Mouse (Mus musculus) cerebellum, postnatal 4 days (tissue): Measurements from ENCODE around the gene Tmem106c.

Experiments used
- DNase-seq, 2 experiments: peaks; one replicate each; pipeline ENCODE4 v3.0.0; 2022; ENCODE audit warnings: low spot score in 2 of 2, mixed read lengths in 1 of 2

Gene Tmem106c

GRCm38 (mm10) chr15:97999546-97999945 lies 35.5 kb downstream of the Tmem106c start:
- no peak for DNase-seq

DNA sequence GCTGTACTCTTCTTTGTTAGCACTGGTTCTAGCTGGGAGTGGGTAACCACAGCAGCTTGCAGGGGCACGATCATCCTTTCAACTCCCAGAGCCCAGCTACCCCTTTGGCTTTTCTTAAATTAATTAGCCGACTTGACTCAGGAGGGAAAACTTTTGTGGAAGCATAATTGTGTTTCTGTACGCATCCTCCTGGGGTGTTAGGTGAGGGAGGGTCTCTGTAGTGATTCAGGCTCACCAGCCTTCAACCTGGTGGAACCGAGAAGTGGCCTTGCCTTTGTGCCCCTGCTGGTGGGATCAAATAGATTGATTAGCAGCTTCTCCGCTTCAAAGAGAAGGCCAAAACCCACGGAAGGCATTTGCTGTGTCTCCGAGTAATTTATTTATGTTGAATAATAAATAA lies 36.0 kb downstream of the Tmem106c start:
- DNase-seq: no peak

DNA sequence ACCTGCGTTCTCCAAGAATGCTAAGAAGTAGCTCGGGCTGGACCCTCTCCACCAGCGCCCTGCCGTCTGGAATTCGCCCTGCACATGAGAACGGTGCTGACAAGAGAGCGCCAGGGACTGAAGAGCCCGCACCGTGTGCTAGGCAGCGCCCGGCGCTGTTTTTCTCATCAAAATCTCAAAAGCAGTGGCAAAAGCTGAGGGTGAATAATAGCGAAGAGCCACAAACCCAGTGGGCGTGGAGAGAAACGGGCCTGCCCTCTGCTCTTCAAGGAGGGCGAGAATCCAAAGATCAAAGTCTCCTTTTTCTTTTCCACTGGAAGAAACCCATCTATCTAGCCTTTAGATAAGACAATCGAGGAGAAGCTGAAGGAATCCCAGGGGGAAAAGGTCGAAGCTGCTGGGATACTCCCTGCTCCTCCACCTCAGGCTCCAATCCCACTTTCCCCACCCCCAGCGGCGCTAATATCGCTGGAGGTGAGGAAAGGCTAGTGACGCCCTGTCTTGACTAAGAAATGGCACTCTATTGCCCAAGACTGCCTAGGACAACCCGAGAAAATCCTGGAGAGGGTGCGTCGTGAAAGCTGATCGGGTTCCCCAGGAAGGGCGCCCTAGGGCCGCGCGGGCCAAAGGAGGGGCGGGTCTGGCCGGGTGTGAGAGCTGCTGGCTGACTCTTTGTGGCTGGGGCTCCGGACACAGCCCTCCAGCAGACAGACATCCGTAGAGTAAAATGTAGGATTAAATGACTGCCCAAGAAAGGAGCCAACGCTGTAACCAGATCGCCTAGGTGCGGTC lies 37.5 kb downstream of the Tmem106c start:
- no peak for DNase-seq

- no peak for DNase-seq
These were observed 38.4 kb downstream of the Tmem106c start for GRCm38 (mm10) chr15:98002113-98002990.

- no peak for DNase-seq
These were observed 39.2 kb downstream of the Tmem106c start for GRCm38 (mm10) chr15:98002991-98003821.

DNA sequence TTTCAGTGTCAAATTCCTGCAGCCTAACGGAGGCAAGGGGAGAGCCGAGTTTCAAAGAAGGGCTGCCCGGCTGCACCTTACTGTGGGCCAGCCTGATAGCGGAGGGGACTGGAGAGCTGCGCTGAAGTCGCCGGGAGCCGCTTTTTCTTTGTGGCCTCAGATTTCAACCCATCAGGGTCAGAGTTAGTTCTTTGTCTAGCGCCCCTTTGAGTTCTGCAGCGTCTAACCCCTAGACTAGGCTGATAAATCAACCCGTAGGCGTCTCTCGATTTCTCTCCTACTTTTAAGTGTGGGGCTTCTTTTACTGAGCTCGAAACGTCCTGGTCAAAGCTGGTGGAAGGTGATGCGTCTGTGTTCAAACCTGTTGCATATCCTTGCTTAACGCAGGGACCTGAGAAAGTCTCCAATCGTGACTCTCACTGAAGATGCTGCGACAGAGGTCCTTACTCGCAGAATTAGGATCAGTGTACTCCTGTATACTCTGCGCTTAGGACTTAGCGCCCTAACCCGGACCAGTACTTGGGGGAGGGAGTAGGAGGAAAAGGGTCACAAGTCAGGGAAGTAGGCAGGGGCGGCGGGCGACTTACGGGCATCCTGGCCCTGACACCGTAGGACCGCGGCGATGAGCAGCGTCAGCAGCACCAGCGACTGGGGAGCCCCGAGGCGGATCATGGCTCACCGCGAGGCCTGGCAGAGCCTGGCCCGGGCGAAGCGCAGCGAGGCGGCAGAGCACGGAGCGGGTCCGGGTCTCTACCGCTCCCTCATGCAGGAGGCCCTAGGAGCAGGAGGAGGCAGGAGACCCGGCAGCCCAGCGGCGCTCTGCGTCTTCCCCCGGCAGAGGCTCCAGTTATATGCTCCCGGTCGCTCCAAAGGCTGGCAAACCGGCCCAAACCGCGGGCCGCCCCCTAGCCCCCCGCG lies 40.1 kb downstream of the Tmem106c start, which contains the start of gene Col2a1:
Gene Col2a1 (minus strand): TSS at position 874 of the 918 bp plus-strand sequence.
- DNase-seq: peak in 1 of 2 experiments; percentile 36

GRCm38 (mm10) chr15:98004740-98005159 lies 40.8 kb downstream of the Tmem106c start:
- DNase-seq: no peak

DNA sequence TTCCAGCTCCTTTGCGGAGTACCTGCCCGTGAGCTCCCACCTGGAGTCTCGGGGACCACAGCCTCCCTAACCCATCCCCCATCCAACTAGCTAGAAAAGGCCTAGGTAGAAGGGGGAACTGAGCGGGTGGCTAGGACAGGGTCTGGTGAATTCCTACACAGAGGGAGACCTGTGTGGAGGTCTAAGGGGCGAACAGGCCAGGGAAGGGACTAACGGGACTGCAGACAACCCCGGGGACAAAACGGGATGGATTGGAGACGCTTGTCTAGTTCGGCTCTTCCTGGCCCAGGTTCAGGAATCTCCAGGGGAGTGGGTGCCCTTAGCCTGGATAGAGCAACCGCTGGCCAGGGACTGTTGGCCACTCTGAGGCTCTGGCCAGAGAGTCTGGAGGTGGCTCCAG lies 41.2 kb downstream of the Tmem106c start:
- no peak for DNase-seq

DNA sequence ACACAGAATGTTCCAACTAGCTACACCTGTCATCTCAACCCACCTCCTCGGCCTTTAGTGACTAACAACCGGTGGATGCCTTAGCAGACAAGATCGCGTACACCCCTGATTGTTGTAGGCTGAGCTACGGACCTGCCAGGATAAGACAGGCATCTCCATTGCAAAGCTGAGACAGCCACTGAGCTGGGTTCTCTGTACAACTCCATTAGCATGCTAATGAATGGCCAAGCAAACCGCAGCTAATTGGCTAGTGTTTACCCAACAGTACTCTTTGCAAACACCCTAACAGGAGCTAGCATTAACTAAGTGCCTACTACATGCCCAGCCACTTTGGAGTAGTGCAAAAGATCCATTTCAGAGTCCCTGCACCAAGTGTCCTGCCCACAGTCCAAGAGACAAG lies 48.8 kb downstream of the Tmem106c start:
- no peak for DNase-seq

DNA sequence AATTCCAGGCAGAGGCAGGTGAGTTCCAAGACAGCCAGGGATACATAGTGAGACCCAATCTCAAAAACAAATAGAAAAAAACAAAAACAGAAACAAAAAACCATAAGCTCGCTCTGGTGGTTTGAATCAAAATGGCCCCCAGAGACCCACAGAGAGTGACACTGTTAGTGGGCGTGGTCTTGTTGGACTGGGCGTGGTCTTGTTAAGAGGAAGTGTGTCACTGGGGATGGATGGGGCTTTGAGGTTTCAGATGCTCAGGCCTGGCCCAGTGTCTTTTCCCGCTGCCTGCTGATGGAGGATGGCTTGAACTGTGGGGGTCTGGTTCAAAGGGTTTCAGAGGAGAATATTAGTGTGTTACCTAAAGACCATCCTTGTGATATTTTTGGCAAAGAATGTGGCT lies 53.9 kb downstream of the Tmem106c start:
- no peak for DNase-seq

- no peak for DNase-seq
These were observed 55.0 kb downstream of the Tmem106c start for GRCm38 (mm10) chr15:98019047-98019446.
